Mouse (Mus musculus) heart, postnatal 36 days (tissue): ENCODE data around the gene Lhx8. TPM values are rescaled to one million over a fixed set of nuclear protein-coding genes. Genes with fewer than 3 reads are reported as not detected.

Source experiments
- DNase-seq, 2 experiments: peaks; one replicate each; pipeline ENCODE4 v3.0.0; 2021 to 2022
- intact Hi-C: fragments of 180-260 bp; cut with DNase I; formaldehyde crosslinking; loops from one replicate; pipeline ENCODE4 v1.15.1; 2025
- total RNA-seq, 2 experiments: library from RNA; stranded (reverse); gene quantifications; 2 replicates each; pipeline ENCODE4 v1.2.3; 2021

The Lhx8 gene
- total RNA-seq, 2 experiments from 2014 or later: not detected

DNA sequence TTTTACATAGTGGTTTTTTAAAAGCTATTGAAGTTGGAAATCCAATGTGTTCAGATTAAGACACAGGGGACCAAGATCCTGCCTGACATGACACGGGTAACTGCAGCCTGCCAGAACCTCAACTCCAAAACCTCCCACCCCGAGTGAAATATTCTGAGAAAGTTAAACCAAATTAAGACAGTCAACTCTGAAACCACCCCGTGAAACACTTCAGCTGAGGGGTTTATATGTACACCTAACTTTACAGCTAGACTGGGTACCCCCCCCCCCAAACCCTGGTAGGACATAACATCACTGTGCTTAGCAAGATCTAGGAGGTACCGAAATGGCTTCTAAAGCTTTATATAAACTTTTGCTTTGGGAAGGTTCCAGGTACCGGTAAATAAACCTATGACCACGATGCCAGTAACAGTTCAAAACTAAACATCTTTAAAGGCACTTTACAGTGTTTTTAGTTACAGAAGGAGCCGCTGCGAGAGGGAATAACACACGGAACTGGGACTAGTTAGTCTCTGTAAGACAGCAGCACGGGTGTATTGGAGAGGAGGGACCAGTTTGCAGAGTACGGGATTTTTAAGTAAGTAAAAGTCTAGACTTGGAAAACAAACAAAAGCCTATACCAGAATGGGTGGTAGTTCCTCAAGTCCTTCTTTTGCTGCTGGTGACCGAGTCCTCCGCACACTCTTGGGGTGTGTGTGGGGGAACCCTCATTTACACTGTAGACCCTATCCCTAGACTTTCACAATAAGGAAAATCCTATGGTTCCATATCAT, 3.2 kb downstream of the Lhx8 start:
- intact Hi-C loops: no loop called here
- no peak for DNase-seq

- intact Hi-C loops: no loop called here
Measured at GRCm38 (mm10) chr3:154321921-154322574, 8.4 kb downstream of the Lhx8 start.

DNA sequence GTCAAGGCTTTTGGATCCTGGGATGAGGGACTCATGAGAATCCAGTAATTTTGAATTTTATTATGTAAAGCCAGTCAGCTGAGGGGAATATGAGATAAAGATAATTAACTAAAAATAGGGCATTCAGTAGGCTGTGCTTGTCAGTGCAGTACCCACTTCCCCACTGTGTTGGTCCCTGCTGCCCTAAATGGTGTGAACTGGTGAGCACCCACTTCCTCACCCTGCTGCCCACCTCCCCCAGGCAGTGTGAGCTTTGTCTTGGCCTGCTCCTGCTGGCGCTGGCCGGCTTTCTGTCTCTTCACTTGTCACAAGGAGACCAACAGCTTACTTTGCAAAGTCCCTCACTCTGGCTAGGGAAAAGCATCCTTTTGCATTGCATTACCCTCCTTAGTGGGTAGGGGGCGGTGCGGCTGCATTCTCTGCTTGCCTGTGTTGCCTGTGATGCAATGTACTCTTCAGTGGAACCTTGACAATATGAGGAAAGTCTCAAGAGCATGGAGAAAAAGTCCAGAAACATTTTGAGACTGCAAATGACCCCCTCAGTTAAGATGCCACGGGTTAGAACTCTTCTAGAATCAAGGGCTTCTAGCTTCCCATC, 12.7 kb downstream of the Lhx8 start:
- intact Hi-C loops: loop anchor here (1.0 kb wide), 1 partner anchor 255 kb away; no protein-coding TSS in a partner anchor
- no peak for DNase-seq

More at GRCm38 (mm10) chr3:154321921-154322574, 8.4 kb downstream of the Lhx8 start:
- no peak for DNase-seq

GRCm38 (mm10) chr3:154305163-154305884, 25.1 kb downstream of the Lhx8 start:
- intact Hi-C loops: no loop called here
- no peak for DNase-seq

GRCm38 (mm10) chr3:154301102-154301501, 29.4 kb downstream of the Lhx8 start:
- no peak for DNase-seq
- intact Hi-C loops: no loop called here

- no peak for DNase-seq
- intact Hi-C loops: no loop called here
Measured at GRCm38 (mm10) chr3:154300006-154300405, 30.5 kb downstream of the Lhx8 start.

- intact Hi-C loops: no loop called here
- no peak for DNase-seq
Measured at GRCm38 (mm10) chr3:154298490-154298889, 32.0 kb downstream of the Lhx8 start.

GRCm38 (mm10) chr3:154297499-154297898, 33.0 kb downstream of the Lhx8 start:
- intact Hi-C loops: no loop called here
- no peak for DNase-seq

GRCm38 (mm10) chr3:154294924-154295834, 35.3 kb downstream of the Lhx8 start:
- no peak for DNase-seq
- intact Hi-C loops: no loop called here

- intact Hi-C loops: no loop called here
- DNase-seq: no peak
Measured at GRCm38 (mm10) chr3:154293839-154294490, 36.5 kb downstream of the Lhx8 start.

DNA sequence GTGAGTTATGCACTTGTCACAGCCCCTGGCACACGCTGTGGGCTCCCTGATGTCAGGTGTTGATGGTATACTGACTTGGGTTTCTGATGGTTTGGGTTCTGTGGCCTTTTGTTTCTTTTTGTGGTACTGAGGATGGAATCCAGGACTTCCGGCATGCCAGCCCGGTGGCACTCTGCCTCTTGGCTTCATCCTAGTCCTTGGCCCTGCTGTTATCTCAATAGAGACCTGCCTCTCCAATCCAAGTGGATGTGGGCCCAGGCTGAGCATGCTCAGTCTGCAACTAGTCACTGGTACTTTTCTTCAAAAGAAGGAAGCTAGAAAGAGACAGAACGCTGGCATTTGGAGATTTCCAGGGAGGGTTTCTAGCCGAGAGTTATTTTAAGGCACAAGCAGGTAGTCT, 38.3 kb downstream of the Lhx8 start:
- DNase-seq: no peak
- intact Hi-C loops: no loop called here

DNA sequence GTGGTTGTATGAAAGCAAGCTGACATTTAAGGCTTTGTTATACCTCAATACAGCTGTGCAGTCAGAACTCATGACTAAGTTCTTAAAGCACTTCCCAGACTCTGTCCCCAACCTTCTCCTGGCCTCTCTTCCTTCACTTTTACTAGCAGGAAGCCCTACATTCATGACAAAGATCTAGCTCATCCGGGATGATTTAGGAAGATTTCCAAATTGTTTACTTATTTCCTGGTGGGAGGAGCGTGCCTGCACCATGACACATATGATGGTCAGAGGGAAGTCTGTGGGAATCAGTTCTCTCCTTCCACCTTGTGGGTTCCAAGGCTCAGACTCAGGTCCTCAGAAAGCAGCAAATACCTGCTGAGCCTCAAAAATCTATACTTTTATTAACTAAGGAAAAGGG, 40.1 kb downstream of the Lhx8 start:
- intact Hi-C loops: no loop called here
- no peak for DNase-seq

GRCm38 (mm10) chr3:154288429-154289069, 41.9 kb downstream of the Lhx8 start:
- no peak for DNase-seq

GRCm38 (mm10) chr3:154287217-154287616, 43.2 kb downstream of the Lhx8 start:
- no peak for DNase-seq
- intact Hi-C loops: no loop called here

More at GRCm38 (mm10) chr3:154288429-154289069, 41.9 kb downstream of the Lhx8 start:
- intact Hi-C loops: no loop called here

GRCm38 (mm10) chr3:154285351-154285750, 45.1 kb downstream of the Lhx8 start:
- intact Hi-C loops: no loop called here
- DNase-seq: no peak

GRCm38 (mm10) chr3:154284260-154284659, 46.2 kb downstream of the Lhx8 start:
- intact Hi-C loops: no loop called here
- DNase-seq: no peak

- intact Hi-C loops: no loop called here
Measured at GRCm38 (mm10) chr3:154274681-154275080, 55.8 kb downstream of the Lhx8 start.

GRCm38 (mm10) chr3:154269757-154270366, 60.6 kb downstream of the Lhx8 start:
- DNase-seq: peak; percentile 72 to 80
- intact Hi-C loops: loop anchor here (1.0 kb wide), 1 partner anchor 302 kb away; no protein-coding TSS in a partner anchor

More at GRCm38 (mm10) chr3:154274681-154275080, 55.8 kb downstream of the Lhx8 start:
- no peak for DNase-seq
